Mouse (Mus musculus): ENCODE data around the gene Itprip.

GRCm38 (mm10) chr19:47885191-47885743 lies 33.8 kb downstream of the Itprip start:
- TF ChIP-seq POLR2A (IDR thresholded peaks at IDR 0.05; ENCODE audit: borderline replicate concordance, control insufficient read depth, low read depth, low read length) = no peak
- no peak for TF ChIP-seq CTCF (IDR thresholded peaks at IDR 0.05; ENCODE audit: control insufficient read depth, insufficient read depth, low read length)
